Mouse (Mus musculus) midbrain, embryonic 16.5 days (tissue): Measurements from ENCODE around the gene 1500009C09Rik. TPM values are rescaled to one million over a fixed set of nuclear protein-coding genes. Genes with fewer than 3 reads are reported as not detected.

Experiments
- ATAC-seq: fragments of 200-750 bp; cut with Nextera tagmentation; 2 replicates; pipeline ENCODE4 v1.8.0; 2017; ENCODE audit warnings: moderate TSS enrichment
- H3K27ac ChIP-seq: fragments of 300-500 bp; sonication (generic); 2 replicates; pipeline ENCODE4 v1.5.1; 2014; ENCODE audit warnings: mild to moderate bottlenecking, low read length, mixed read lengths
- H3K27me3 ChIP-seq: fragments of 300-500 bp; sonication (generic); 2 replicates; pipeline ENCODE4 v1.6.1; 2014; ENCODE audit warnings: low read depth, low read length, mixed read lengths; ENCODE audit not compliant: control insufficient read depth, insufficient read depth
- H3K36me3 ChIP-seq: fragments of 300-500 bp; sonication (generic); 2 replicates; pipeline ENCODE4 v1.6.1; 2014; ENCODE audit warnings: mild to moderate bottlenecking, low read length, moderate library complexity, mixed read lengths; ENCODE audit not compliant: control insufficient read depth, insufficient read depth
- H3K4me1 ChIP-seq: fragments of 300-500 bp; sonication (generic); 2 replicates; pipeline ENCODE4 v1.6.1; 2014; ENCODE audit warnings: mild to moderate bottlenecking, low read length, mixed read lengths; ENCODE audit not compliant: control insufficient read depth, insufficient read depth
- H3K4me2 ChIP-seq: fragments of 300-500 bp; sonication (generic); 2 replicates; pipeline ENCODE4 v1.6.1; 2014; ENCODE audit warnings: mild to moderate bottlenecking, low read length, mixed read lengths
- H3K4me3 ChIP-seq: fragments of 300-500 bp; sonication (generic); 2 replicates; pipeline ENCODE4 v1.5.1; 2014; ENCODE audit warnings: low read depth, mild to moderate bottlenecking, low read length, moderate library complexity, mixed read lengths
- H3K9ac ChIP-seq: fragments of 300-500 bp; sonication (generic); 2 replicates; pipeline ENCODE4 v1.6.1; 2014; ENCODE audit warnings: low read depth, low read length, mixed read lengths
- H3K9me3 ChIP-seq: fragments of 300-500 bp; sonication (generic); replicated peaks from 2 replicates; pipeline ENCODE4 v1.6.1; 2014; ENCODE audit warnings: mild to moderate bottlenecking, low read length, mixed read lengths; ENCODE audit not compliant: control insufficient read depth, poor library complexity, severe bottlenecking
- WGBS: fragments of 180-500 bp; shearing (Covaris S2); extraction: QIAGEN DNeasy Blood & Tissue Kit; methylation state at CpG from one replicate; pipeline ENCODE4 v1.1.7; 2014; 5-methylcytosine and 5-hydroxymethylcytosine counted together
- polyA plus RNA-seq: library from polyadenylated mRNA; unstranded; fragments of >200 nt; fragmentation: Nextera tagmentation; extraction: Ambion mirVana; gene quantifications from 2 replicates; pipeline ENCODE4 v1.2.1, GENCODE M21; 2015

Gene 1500009C09Rik
- 21.0 and 21.7 TPM in 2 replicates for polyA plus RNA-seq

GRCm38 (mm10) chr15:82252097-82252496 lies at the start of gene 1500009C09Rik:
TSS of gene 1500009C09Rik (plus strand) at chr15:82252397.
- Histone ChIP-seq H3K9me3 (no peaks in the 10 kb centered on the region), H3K9ac (no peak within 1 kb of the TSS), H3K27me3 (no peaks in the 10 kb centered on the region), H3K4me3 (no peak within 1 kb of the TSS), H3K4me2 (no peak within 1 kb of the TSS), H3K27ac (no peak within 1 kb of the TSS), H3K4me1 (peaks cover 16% of the 10 kb centered on the region), H3K36me3 (no peaks in the 10 kb centered on the region)
- ATAC-seq = no peak
- 88% methylated on average over 6 of the region's 6 CpGs for WGBS

- peaks cover 11% of the 10 kb centered on the region; the same call in 1 of the 2 replicates for H3K4me1 ChIP-seq
- WGBS = 92% methylated on average over 10 of the region's 10 CpGs
Measured at GRCm38 (mm10) chr15:82203090-82203489, 49.1 kb upstream of the 1500009C09Rik start.

DNA sequence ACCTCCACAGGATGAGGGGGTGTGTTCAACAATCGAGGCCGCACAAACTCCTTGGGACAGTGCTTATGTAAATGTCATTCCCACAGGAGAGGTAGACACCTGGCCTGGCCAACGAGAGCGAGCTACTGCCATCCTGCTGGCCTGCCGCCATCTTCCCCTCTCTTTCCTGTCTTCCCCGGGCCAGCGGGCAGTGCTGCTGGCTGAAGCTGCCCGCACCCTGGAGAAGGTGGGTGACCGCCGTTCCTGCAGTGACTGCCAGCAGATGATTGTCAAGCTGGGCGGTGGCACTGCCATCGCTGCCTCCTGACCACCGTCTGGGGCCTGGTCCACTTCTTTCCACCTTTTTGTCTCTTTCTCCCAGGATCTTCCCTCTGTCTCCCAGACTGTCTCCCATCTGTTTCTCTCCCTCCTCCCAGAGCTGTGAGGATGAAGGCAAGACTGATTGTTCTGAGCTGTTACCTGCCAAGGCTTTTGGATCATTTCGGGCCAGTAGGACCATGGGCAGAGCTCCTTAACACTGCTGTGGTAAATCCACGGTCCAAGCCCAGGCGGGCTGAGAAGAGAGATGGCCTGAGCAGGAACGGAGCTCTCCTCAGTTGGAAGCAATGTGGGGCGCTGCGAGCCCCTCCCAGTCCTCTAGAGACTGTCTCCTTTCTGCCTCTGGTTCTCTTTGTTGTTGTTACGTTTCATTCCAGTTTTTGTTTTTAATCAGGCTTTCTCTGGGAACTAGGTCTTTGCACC lies 48.4 kb upstream of the 1500009C09Rik start:
- H3K36me3 ChIP-seq = peaks cover 32% of the 10 kb centered on the region
- WGBS = 62% methylated on average over 20 of the region's 20 CpGs
- H3K27ac ChIP-seq = no peak overlapping the region
- H3K9ac ChIP-seq = no peak overlapping the region
- H3K4me2 ChIP-seq = no peak overlapping the region
- H3K4me1 ChIP-seq = peaks cover 11% of the 10 kb centered on the region; the same call in 1 of the 2 replicates
- ATAC-seq = no peak
- H3K27me3 ChIP-seq = peaks cover 12% of the 10 kb centered on the region; the same call in 1 of the 2 replicates
- H3K4me3 ChIP-seq = no peak overlapping the region
- H3K9me3 ChIP-seq = no peaks in the 10 kb centered on the region

More at GRCm38 (mm10) chr15:82203090-82203489, 49.1 kb upstream of the 1500009C09Rik start:
- Histone ChIP-seq H3K36me3 (peaks cover 39% of the 10 kb centered on the region), H3K27me3 (peaks cover 12% of the 10 kb centered on the region; the same call in 1 of the 2 replicates), H3K4me2 (no peak overlapping the region), H3K27ac (no peak overlapping the region), H3K9ac (no peak overlapping the region), H3K9me3 (no peaks in the 10 kb centered on the region), H3K4me3 (no peak overlapping the region)
- ATAC-seq = no peak

DNA sequence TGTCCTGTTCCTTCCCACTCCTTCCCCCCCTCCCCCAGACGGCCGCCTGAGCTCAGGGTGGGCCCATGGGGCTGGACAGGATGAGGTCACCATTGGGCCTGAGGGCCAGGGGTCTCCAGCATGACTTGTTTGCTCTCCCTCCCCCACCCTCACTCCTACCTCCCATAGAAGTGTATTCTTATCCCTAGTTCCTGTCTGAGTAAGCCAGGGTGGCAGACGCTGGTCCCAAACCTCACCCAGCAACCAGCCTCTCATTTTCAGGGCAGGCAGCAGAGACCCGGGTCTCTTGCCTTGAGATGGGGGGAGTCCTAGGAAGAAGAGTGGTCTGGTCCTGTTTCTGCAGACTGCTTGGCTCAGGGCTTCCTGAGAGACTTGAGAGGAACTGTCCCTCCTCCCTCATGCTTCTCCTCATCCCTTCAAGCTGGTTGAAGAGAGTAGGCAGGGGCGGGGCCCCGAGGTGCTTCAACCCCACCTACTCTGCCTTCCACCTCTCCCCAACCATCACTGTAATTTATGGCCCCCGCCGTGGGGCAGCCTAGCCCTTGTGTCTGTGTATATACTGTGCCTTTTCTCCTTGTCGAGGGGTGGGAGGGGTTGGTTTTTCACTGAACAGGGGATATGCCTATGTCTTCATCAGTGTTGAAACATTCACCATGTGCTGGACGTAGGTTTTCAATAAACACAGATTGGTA lies 47.4 kb upstream of the 1500009C09Rik start:
- no peaks in the 10 kb centered on the region for H3K9me3 ChIP-seq
- H3K4me3 ChIP-seq = no peak overlapping the region
- H3K36me3 ChIP-seq = peaks cover 26% of the 10 kb centered on the region
- no peak overlapping the region for H3K9ac ChIP-seq
- ATAC-seq = no peak
- H3K4me2 ChIP-seq = no peak overlapping the region
- 74% methylated on average over 9 of the region's 10 CpGs for WGBS
- H3K27me3 ChIP-seq = peaks cover 19% of the 10 kb centered on the region
- H3K27ac ChIP-seq = no peak overlapping the region
- peaks cover 11% of the 10 kb centered on the region; the same call in 1 of the 2 replicates for H3K4me1 ChIP-seq

DNA sequence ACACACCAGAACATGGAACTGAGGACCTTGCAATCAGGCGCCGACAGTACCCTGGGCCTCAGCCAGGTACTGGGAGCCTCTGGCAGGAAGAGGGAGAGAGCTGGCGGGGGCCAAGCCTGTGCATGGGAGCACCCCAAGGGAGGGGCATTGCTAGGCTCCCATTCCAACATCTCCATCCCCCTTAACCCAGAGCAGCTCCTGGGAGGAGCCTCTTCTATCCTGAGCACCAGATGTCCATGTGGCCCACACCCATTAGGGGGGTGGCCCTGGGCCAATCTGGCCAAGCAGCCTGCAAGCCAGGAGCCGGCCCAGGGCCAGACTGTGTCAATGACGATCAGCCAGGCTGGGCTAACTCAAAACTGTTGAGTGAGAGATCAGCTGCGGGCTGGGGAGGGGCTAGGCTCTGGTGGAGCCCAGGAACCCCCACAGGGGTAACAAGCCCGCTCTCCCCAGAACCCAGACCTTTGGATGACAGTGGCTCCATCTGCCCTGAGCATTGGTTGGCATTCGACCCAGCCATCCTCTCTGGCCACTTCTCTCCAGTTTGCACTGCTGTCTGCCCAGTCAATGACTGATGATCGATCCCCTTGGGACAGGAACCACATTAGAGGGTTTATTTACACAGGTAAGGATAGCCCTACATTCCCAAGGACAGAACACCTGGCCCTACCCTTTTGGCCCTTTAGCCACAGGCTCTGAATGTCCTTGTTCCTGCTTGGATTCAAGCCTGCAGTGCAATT lies 45.7 kb upstream of the 1500009C09Rik start:
- Histone ChIP-seq H3K36me3 (peaks cover 17% of the 10 kb centered on the region), H3K4me2 (no peak overlapping the region), H3K9ac (0 out of 2 replicates have a peak overlapping the region, but pooled peaks have one; percentile 1), H3K9me3 (no peaks in the 10 kb centered on the region), H3K4me1 (peaks cover 13% of the 10 kb centered on the region), H3K4me3 (no peak overlapping the region), H3K27me3 (peaks cover 35% of the 10 kb centered on the region), H3K27ac (no peak overlapping the region)
- peak; percentile 79 for ATAC-seq
- WGBS = 54% methylated on average over 9 of the region's 9 CpGs

DNA sequence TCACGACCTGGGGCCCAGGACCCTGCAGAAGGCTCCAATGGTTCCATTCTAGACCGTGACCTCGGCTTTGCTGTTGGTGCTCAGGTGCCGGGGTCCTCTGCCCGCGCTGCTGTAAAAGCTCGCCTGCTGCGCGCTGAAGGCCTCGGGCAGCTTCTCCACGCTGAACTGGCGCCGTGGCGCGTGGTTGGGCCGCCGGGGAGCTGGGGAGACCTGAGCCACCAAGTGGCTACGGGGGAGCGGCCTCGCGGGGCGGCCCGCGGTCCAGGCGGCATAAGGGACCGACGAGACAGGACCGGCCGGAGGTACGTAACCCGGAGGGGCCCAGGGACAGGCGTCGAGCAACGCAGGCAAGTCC lies 45.1 kb upstream of the 1500009C09Rik start:
- H3K4me3 ChIP-seq = no peak overlapping the region
- peak overlapping the region; percentile 23; the same call in 1 of the 2 replicates for H3K9ac ChIP-seq
- peaks cover 19% of the 10 kb centered on the region for H3K4me1 ChIP-seq
- peaks cover 13% of the 10 kb centered on the region for H3K36me3 ChIP-seq
- ATAC-seq = no peak
- 9% methylated on average over 34 of the region's 34 CpGs for whole genome bisulfite sequencing
- H3K27ac ChIP-seq = no peak overlapping the region
- peaks cover 40% of the 10 kb centered on the region for H3K27me3 ChIP-seq
- peak overlapping the region; percentile 22 for H3K4me2 ChIP-seq
- H3K9me3 ChIP-seq = no peaks in the 10 kb centered on the region

GRCm38 (mm10) chr15:82207504-82208219 lies 44.5 kb upstream of the 1500009C09Rik start:
- Histone ChIP-seq H3K9me3 (no peaks in the 10 kb centered on the region), H3K36me3 (peaks cover 11% of the 10 kb centered on the region), H3K4me1 (peaks cover 25% of the 10 kb centered on the region), H3K27me3 (peaks cover 46% of the 10 kb centered on the region), H3K9ac (peak overlapping the region; percentile 23; the same call in 1 of the 2 replicates), H3K4me2 (peak overlapping the region; percentile 22), H3K4me3 (no peak overlapping the region; the same call in 1 of the 2 replicates), H3K27ac (no peak overlapping the region)
- no peak for ATAC-seq
- WGBS = 15% methylated on average over 30 of the region's 30 CpGs

- peaks cover 4% of the 10 kb centered on the region for H3K36me3 ChIP-seq
- no peak overlapping the region for H3K27ac ChIP-seq
- whole genome bisulfite sequencing = 87% methylated on average over 8 of the region's 8 CpGs
- H3K9me3 ChIP-seq = no peaks in the 10 kb centered on the region
- peaks cover 50% of the 10 kb centered on the region for H3K27me3 ChIP-seq
- no peak for ATAC-seq
- H3K4me2 ChIP-seq = no peak overlapping the region
- H3K9ac ChIP-seq = no peak overlapping the region
- no peak overlapping the region for H3K4me3 ChIP-seq
- H3K4me1 ChIP-seq = peaks cover 26% of the 10 kb centered on the region
Measured at GRCm38 (mm10) chr15:82208307-82208706, 43.9 kb upstream of the 1500009C09Rik start.
